Mouse (Mus musculus): ENCODE results near the gene Mctp2.

- TF ChIP-seq CTCF (IDR thresholded peaks at IDR 0.05; ENCODE audit: insufficient read depth, low read length) (no peak), POLR2A (IDR thresholded peaks at IDR 0.05; ENCODE audit: borderline replicate concordance, extremely low read depth, low read depth, low read length) (no peak)
Observed at GRCm38 (mm10) chr7:72301667-72302066, 4.7 kb downstream of the Mctp2 start.
